Mouse (Mus musculus): ENCODE data around the gene Agpat4. TPM values are rescaled to one million over a fixed set of nuclear protein-coding genes. Genes with fewer than 3 reads are reported as not detected.

Gene Agpat4
- polyA plus RNA-seq (2017; shearing (Covaris generic)) = 6.9 TPM

GRCm38 (mm10) chr17:12118561-12118925 lies at the start of gene Agpat4:
Gene Agpat4, plus strand, starts transcription at chr17:12118704.

Other genes starting within 250 kb of the Agpat4 start
- gene Map3k4, start 200.1 kb downstream of the Agpat4 start, polyA plus RNA-seq (2017; shearing (Covaris generic)) = 37.2 TPM

Data from naive thymus-derived CD4-positive, alpha-beta T cell, adult 5 months (primary cell).